Mouse (Mus musculus) yolk sac, embryonic 10.5 days (tissue): ENCODE measurements around the gene Klf14.

Experiments
- DNase-seq: peaks from one replicate; pipeline ENCODE4 v3.0.0-alpha.2; 2017; ENCODE audit warnings: low spot score

Klf14 gene

GRCm38 (mm10) chr6:30958736-30959540, at the start of gene Klf14:
Gene Klf14 (minus strand): TSS chr6:30959078.
- DNase-seq = peak; percentile 76

GRCm38 (mm10) chr6:31006111-31006600, 47.3 kb upstream of the Klf14 start:
- no peak for DNase-seq

- no peak for DNase-seq
Measured at GRCm38 (mm10) chr6:30986393-30986792, 27.5 kb upstream of the Klf14 start.

- no peak for DNase-seq
Measured at GRCm38 (mm10) chr6:30983021-30983420, 24.1 kb upstream of the Klf14 start.

- DNase-seq = no peak
Measured at GRCm38 (mm10) chr6:30982372-30982980, 23.6 kb upstream of the Klf14 start.

GRCm38 (mm10) chr6:30981351-30981750, 22.5 kb upstream of the Klf14 start:
- no peak for DNase-seq

DNA sequence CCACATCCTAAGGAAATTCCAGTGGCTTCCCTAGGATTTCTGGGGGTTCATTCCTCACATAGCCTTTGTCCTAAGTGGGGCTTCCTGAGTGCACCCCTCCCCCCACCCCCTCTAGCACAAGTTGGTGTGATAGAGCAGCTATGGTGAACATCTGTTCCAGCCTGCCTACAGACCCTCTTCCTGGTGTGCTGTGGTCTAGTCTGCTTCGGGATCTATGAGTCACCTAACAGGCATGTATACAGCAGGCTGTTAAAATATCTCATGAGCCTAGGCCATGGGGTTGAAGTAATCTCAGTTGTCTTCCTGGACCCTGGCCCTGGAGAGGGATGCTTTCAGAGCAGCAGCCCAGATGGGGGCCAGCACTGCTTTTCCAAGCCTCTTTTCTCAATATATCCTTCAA, 19.7 kb upstream of the Klf14 start:
- DNase-seq = no peak

- no peak for DNase-seq
Measured at GRCm38 (mm10) chr6:30972121-30972520, 13.2 kb upstream of the Klf14 start.

GRCm38 (mm10) chr6:30957784-30958735, 818 bp downstream of the Klf14 start:
- DNase-seq = peak; percentile 21

DNA sequence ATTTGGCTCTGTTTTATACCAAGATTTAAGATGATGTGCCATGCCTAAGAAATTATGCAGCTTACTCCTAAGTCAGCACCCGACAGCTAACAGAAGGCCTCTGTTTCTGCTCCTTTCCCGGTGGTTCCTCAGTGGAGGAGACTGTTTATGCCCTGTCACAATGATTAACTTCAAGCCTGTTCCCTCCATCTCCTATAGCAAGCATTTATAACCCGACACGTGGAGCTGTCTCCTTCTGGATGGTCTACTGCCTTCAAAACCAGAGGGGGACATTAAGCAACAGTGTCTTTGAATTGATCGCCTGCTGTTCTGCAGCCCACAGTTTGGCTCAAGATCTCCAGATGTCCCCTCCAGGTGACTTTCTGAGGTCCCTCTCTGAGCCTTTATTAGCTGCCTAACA, 19.6 kb downstream of the Klf14 start:
- no peak for DNase-seq

- DNase-seq = no peak
Measured at GRCm38 (mm10) chr6:30922821-30923220, 36.1 kb downstream of the Klf14 start.

GRCm38 (mm10) chr6:30921826-30922225, 37.1 kb downstream of the Klf14 start:
- no peak for DNase-seq

- no peak for DNase-seq
Measured at GRCm38 (mm10) chr6:30920834-30921675, 37.8 kb downstream of the Klf14 start.

DNA sequence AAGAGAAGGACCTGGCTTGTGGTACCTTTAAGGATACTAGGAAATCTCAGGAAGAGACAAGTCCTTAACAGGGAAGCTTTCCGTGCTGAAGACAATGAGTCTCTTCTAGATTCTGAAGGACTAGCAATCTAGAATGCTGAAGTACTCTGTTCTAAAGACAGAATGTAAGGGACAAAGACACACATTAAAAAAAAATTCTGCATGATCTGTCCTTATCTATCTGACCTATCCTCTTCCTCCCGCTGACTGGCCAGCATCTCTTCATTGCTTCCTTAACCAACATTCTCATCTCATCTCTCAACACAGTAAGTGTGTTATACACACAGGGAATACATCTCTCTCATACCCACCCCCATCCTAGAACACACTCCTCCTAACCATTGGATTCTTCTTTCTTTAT, 43.4 kb downstream of the Klf14 start, which contains the start of gene Tsga13:
Tsga13 (minus strand) TSS at position 101 of the 400 bp plus-strand sequence.
- no peak for DNase-seq

GRCm38 (mm10) chr6:30907970-30908369, 50.9 kb downstream of the Klf14 start:
- DNase-seq = no peak
